Mouse (Mus musculus): ENCODE measurements around the gene Slc50a1.

Slc50a1 gene

GRCm38 (mm10) chr3:89266439-89266893 is 3.9 kb downstream of the Slc50a1 start:
- DNase-seq (ENCODE audit: low read depth, low spot score), result peak; percentile 85

GRCm38 (mm10) chr3:89262417-89262816 is 8.0 kb downstream of the Slc50a1 start:
- DNase-seq (ENCODE audit: low read depth, low spot score), result no peak

DNA sequence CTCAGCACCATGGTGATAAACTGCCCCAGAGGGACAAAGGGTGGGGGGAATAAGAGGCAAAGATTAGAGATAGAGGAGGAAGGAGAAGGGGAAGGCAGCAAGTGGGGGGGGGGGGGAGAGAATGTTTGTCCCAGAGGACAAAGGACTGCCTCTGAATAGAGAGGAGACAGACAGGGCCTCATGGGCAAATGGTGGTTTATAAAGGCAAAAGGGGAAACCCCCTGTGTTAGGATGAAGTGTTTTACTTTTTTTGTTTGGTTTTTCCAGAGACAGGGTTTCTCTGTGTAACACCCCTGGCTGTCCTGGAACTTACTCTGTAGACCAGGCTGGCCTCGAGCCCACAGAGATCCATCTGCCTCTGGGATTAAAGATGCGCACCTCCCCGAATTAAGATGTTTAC is 10.2 kb downstream of the Slc50a1 start:
- DNase-seq (ENCODE audit: low read depth, low spot score), result no peak

DNA sequence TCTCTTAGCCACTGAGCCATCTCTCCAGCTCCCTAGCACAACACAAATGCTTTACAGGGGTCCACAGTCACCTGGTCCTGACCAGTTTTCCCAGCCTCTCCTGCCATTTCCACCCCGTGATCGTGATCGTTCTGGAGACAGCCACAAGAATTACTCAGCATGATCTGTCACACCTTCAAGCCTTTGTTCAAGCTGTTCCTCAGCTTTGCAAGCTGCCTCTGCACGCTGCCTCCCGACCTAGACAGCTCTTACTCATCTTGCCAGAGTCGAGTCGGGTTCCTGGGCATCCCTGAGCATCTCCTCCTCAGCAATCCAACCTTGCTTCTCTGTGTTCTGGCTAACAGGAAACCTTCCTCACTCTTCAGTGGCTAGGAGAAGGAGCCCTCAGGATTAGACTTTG is 11.3 kb downstream of the Slc50a1 start, which contains the start of gene Dpm3:
TSS of gene Dpm3 (plus strand) at position 283 of the 400 bp plus-strand sequence.
- DNase-seq (ENCODE audit: low read depth, low spot score), result no peak

DNA sequence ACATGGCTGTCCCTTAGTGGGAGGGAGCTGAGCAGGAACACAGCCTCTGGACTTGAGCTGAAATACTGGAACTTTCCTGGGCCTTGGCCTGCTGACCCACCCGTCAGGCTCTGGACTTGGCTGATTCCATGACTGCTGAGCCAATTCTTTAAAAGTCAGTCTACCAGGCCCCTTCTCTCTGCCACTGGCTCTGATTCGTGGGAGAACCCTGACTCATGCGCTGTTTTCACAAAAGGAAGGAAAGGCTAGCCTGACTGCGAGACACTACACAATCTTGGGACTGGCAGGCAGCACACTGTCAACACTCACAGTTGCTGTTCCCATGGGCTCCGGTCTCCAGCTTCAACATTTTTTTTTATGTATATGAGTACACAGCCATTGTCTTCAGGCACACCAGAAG is 14.2 kb downstream of the Slc50a1 start:
- no peak for DNase-seq (ENCODE audit: low read depth, low spot score)

DNA sequence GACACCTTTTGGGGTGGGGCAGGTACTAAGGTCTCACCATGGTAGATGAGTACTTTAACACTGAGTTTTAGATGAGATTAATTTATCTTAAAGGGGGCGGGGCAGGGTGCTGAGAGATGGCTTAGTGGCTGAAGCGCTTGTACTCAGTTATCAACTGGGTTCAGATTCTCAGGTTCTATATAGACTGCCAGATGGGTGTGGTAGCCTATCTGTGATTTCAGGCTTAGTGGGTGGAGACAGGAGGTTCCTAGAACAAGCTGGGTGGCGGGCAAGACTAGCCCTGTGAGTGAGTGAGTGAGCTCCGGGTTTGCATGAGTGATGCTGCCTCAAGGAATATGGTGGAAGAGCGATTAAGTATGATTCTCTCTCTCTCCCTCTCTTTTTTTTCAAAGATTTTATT is 15.4 kb downstream of the Slc50a1 start:
- DNase-seq (ENCODE audit: low read depth, low spot score), result no peak

- no peak for DNase-seq (ENCODE audit: low read depth, low spot score)
These were observed 18.9 kb downstream of the Slc50a1 start for GRCm38 (mm10) chr3:89251365-89251895.

DNA sequence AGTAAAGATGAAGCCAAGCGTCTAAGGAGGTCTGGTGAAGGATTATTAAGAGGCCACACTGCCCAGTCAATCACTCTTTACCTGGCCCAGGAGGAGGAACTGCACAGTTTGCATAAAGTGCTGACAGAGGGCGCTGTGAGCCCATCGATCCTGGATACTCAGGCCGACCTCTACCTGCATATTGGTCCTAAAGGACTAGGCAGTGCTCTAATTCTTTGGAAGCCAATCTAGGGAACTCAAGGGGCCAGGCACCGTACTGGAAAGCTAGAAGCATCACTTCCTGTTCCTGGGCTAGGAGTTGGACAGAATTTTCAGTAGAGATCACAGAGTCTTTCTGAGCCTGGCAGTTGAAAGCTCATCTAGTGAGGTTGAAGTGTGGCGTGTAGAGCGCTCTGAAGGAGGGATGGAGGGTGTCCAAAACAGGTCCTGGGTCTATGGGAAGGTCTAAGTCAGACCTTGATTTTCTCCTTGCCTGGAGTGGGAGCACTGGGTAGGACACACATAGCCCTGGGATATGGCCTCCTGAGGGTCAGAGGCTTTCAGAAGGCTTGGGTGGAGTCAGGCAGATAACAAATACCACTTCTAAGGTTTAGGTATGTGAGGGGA is 19.8 kb downstream of the Slc50a1 start:
- DNase-seq (ENCODE audit: low read depth, low spot score), result no peak

DNA sequence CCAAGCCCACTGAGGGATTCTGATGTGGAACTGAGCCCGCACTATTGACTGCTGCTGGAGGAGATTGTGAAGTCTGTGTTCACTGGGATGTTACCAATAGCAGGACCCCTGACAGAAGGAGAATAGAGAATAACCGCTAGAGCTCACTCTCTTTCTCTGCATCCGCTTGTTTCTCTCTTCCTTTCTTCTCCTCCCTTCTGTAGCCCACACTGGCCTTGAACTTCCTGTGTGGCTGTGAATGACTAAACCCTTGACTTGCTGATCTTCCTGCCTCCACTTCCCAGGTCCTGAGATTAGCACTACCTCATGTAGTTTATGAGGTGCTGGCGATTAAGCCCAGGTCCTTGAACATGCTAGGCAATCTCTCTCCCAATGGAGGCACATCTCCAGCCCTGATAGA is 22.9 kb downstream of the Slc50a1 start:
- DNase-seq (ENCODE audit: low read depth, low spot score), result no peak

- peak; percentile 90 for DNase-seq (ENCODE audit: low read depth, low spot score)
These were observed 23.9 kb downstream of the Slc50a1 start, which contains the start of gene Trim46 for GRCm38 (mm10) chr3:89246261-89247100. Gene Trim46 (minus strand): TSS chr3:89246309.

GRCm38 (mm10) chr3:89245688-89246171 is 24.6 kb downstream of the Slc50a1 start, which contains the start of gene Krtcap2:
Gene Krtcap2 (plus strand): TSS chr3:89245966.
- DNase-seq (ENCODE audit: low read depth, low spot score), result peak; percentile 91

DNA sequence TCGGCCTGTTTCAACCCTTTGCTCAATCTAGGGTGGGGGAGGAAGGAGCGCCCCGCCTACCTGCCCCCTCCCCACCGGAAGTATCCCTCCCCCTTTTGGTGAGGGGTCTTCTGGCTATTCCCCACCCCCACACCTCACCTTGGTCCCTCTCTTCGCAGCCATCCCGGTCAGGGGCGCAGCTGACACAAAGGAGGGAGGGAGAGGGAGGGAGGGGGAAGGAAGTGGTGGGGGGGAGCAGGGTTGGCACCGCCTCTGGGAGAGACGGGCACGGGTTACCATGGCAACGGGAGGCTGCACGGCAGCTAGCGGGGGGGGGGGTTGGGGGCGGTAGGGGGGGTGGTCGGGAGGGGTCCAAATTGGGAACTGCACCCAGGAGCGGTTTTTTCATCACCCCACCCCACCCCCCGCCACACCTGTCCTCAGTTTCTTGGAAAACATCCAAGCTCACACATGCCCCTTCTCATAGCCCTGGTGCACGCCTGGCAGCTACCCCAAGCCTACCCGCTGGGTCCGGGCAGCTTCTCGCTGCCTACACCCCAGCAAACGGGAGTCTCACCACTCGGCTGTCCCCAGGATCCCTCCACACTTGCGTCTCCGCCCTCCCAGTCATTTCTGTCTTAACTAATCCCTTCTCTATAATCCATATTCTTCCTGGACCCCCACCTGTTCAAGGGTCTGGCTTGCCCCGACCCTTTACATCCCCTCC is 25.2 kb downstream of the Slc50a1 start:
- no peak for DNase-seq (ENCODE audit: low read depth, low spot score)

DNA sequence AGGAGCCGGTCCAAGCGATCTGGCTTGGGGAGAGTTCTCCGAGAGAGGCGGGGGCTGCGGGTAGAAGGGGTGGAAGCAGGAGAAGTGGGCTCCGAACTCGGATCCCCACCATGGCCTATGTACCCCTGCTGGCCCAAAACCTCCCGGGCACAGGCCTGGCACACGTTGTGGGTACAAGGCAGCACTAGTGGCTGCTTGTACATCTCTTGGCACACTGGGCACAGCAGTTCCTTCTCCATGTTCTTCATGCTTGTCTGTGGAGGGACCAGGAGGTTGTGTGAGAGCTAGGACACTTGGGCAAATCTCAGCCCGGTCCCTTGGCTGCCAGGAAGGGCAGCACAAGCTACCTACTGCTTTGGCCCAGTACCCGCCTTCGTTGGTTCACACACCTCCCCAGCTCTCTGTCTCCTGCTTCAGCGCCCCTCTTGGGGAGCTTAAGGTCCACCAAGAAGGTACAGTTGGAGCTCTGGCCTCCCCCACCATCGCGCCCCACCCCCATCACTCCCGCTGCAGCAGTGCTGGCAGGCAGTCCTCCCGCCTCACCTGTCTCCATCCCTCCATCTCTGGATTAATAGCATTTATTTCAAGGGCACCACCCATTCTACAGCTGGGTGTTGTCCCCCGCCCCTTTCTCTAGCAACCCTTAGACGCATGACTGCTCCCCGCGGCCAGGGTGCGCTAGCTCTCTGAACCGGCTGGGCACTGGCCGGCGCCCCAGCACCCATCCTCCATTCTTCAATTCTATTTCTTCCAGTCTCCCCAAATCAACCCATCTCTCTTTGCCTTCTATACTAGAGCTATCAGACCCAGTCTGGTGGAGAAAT is 26.0 kb downstream of the Slc50a1 start:
- DNase-seq (ENCODE audit: low read depth, low spot score), result no peak

GRCm38 (mm10) chr3:89243609-89244008 is 26.8 kb downstream of the Slc50a1 start:
- DNase-seq (ENCODE audit: low read depth, low spot score), result no peak

- DNase-seq (ENCODE audit: low read depth, low spot score), result no peak
These were observed 28.0 kb downstream of the Slc50a1 start for GRCm38 (mm10) chr3:89242331-89242895.

- no peak for DNase-seq (ENCODE audit: low read depth, low spot score)
These were observed 31.9 kb downstream of the Slc50a1 start for GRCm38 (mm10) chr3:89238494-89238893.

- no peak for DNase-seq (ENCODE audit: low read depth, low spot score)
These were observed 32.7 kb downstream of the Slc50a1 start for GRCm38 (mm10) chr3:89237682-89238081.

- DNase-seq (ENCODE audit: low read depth, low spot score), result no peak
These were observed 33.9 kb downstream of the Slc50a1 start for GRCm38 (mm10) chr3:89236516-89236915.

GRCm38 (mm10) chr3:89233562-89234110 is 36.7 kb downstream of the Slc50a1 start:
- no peak for DNase-seq (ENCODE audit: low read depth, low spot score)

DNA sequence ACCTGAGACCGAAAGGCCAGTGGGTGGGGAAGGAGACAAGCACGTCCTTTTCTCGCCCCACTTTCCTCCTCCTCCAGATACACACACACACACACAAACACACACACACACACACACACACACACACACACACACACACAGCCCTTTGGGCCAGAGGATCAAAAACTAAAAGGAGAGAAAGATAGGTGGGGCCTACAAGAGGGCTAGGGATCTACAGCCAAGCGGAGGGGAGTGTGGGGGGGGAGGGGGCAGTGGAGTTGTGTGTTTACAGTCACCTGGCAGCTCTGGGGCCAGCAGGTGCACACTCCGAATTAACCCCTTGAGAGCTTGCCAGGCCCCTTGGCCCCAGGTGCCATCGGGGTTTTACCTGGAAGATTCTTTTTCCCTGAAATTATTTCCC is 37.8 kb downstream of the Slc50a1 start:
- DNase-seq (ENCODE audit: low read depth, low spot score), result no peak

All from telencephalon, adult 2 months (tissue).